Mouse (Mus musculus): ENCODE data around the gene Gpr15. TPM values are rescaled to one million over a fixed set of nuclear protein-coding genes. Genes with fewer than 3 reads are reported as not detected.

Gpr15 gene
- total and polyA plus RNA-seq, 2 experiments from 2014 or later, result 0.14 TPM; not detected in 1

- no peak for TF ChIP-seq CTCF (IDR thresholded peaks at IDR 0.05; ENCODE audit: low read depth)
- no peak for ATAC-seq
- no peak for DNase-seq
These were observed 16.4 kb downstream of the Gpr15 start for GRCm38 (mm10) chr16:58702329-58702932.

GRCm38 (mm10) chr16:58701779-58702178 is 17.1 kb downstream of the Gpr15 start:
- 65% methylated on average over 6 of the region's 6 CpGs for WGBS
- Histone ChIP-seq H3K4me1 (ENCODE audit: insufficient read depth) (no peaks in the 10 kb centered on the region), H3K36me3 (ENCODE audit: insufficient read depth) (no peaks in the 10 kb centered on the region), H3K9ac (no peak overlapping the region), H3K4me3 (ENCODE audit: low read depth, low read length) (no peak overlapping the region), H3K9me3 (ENCODE audit: low read length) (no peaks in the 10 kb centered on the region), H3K27me3 (ENCODE audit: insufficient read depth, low read length) (no peaks in the 10 kb centered on the region), H3K4me2 (ENCODE audit: low read depth) (no peak overlapping the region), H3K27ac (ENCODE audit: low read depth, low read length) (no peak overlapping the region)
- TF ChIP-seq CTCF (IDR thresholded peaks at IDR 0.05; ENCODE audit: low read depth), result no peak
- DNase-seq, result no peak
- ATAC-seq, result no peak

More at GRCm38 (mm10) chr16:58702329-58702932, 16.4 kb downstream of the Gpr15 start:
- Histone ChIP-seq H3K4me2 (ENCODE audit: low read depth) (no peak overlapping the region), H3K4me3 (ENCODE audit: low read depth, low read length) (no peak overlapping the region), H3K27ac (ENCODE audit: low read depth, low read length) (no peak overlapping the region), H3K4me1 (ENCODE audit: insufficient read depth) (no peaks in the 10 kb centered on the region), H3K36me3 (ENCODE audit: insufficient read depth) (no peaks in the 10 kb centered on the region), H3K9ac (no peak overlapping the region), H3K27me3 (ENCODE audit: insufficient read depth, low read length) (no peaks in the 10 kb centered on the region), H3K9me3 (ENCODE audit: low read length) (no peaks in the 10 kb centered on the region)
- WGBS, result 85% methylated on average over 10 of the region's 10 CpGs

- WGBS, result 83% methylated on average over 12 of the region's 12 CpGs
- ATAC-seq (no peak), DNase-seq (no peak)
- Histone ChIP-seq H3K4me1 (ENCODE audit: insufficient read depth) (no peaks in the 10 kb centered on the region), H3K36me3 (ENCODE audit: insufficient read depth) (no peaks in the 10 kb centered on the region), H3K9ac (no peak overlapping the region), H3K27ac (ENCODE audit: low read depth, low read length) (no peak overlapping the region), H3K9me3 (ENCODE audit: low read length) (no peaks in the 10 kb centered on the region), H3K4me3 (ENCODE audit: low read depth, low read length) (no peak overlapping the region), H3K4me2 (ENCODE audit: low read depth) (no peak overlapping the region), H3K27me3 (ENCODE audit: insufficient read depth, low read length) (no peaks in the 10 kb centered on the region)
- TF ChIP-seq CTCF (IDR thresholded peaks at IDR 0.05; ENCODE audit: low read depth), result no peak
These were observed 17.9 kb downstream of the Gpr15 start for GRCm38 (mm10) chr16:58700816-58701424.

- DNase-seq (no peak), ATAC-seq (no peak)
- Histone ChIP-seq H3K36me3 (ENCODE audit: insufficient read depth) (no peaks in the 10 kb centered on the region), H3K4me2 (ENCODE audit: low read depth) (no peak overlapping the region), H3K4me3 (ENCODE audit: low read depth, low read length) (no peak overlapping the region), H3K9me3 (ENCODE audit: low read length) (no peaks in the 10 kb centered on the region), H3K4me1 (ENCODE audit: insufficient read depth) (no peaks in the 10 kb centered on the region), H3K27me3 (ENCODE audit: insufficient read depth, low read length) (no peaks in the 10 kb centered on the region), H3K27ac (ENCODE audit: low read depth, low read length) (no peak overlapping the region), H3K9ac (no peak overlapping the region)
- WGBS, result 88% methylated on average over 6 of the region's 6 CpGs
- no peak for TF ChIP-seq CTCF (IDR thresholded peaks at IDR 0.05; ENCODE audit: low read depth)
These were observed 18.7 kb downstream of the Gpr15 start for GRCm38 (mm10) chr16:58700174-58700573.

- 100% methylated on average over 1 of the region's 1 CpGs for WGBS
- no peak for TF ChIP-seq CTCF (IDR thresholded peaks at IDR 0.05; ENCODE audit: low read depth)
- H3K4me3 ChIP-seq (ENCODE audit: low read depth, low read length), result no peak overlapping the region
- H3K27me3 ChIP-seq (ENCODE audit: insufficient read depth, low read length), result no peaks in the 10 kb centered on the region
- H3K9me3 ChIP-seq (ENCODE audit: low read length), result no peaks in the 10 kb centered on the region
- ATAC-seq, result no peak
- H3K9ac ChIP-seq, result no peak overlapping the region
- no peaks in the 10 kb centered on the region for H3K4me1 ChIP-seq (ENCODE audit: insufficient read depth)
- H3K36me3 ChIP-seq (ENCODE audit: insufficient read depth), result no peaks in the 10 kb centered on the region
- no peak overlapping the region for H3K27ac ChIP-seq (ENCODE audit: low read depth, low read length)
- no peak overlapping the region for H3K4me2 ChIP-seq (ENCODE audit: low read depth)
- no peak for DNase-seq
These were observed 21.6 kb downstream of the Gpr15 start for GRCm38 (mm10) chr16:58697261-58697660.

GRCm38 (mm10) chr16:58696796-58697195 is 22.1 kb downstream of the Gpr15 start:
- TF ChIP-seq CTCF (IDR thresholded peaks at IDR 0.05; ENCODE audit: low read depth), result no peak
- Histone ChIP-seq H3K27me3 (ENCODE audit: insufficient read depth, low read length) (no peaks in the 10 kb centered on the region), H3K9ac (no peak overlapping the region), H3K27ac (ENCODE audit: low read depth, low read length) (no peak overlapping the region), H3K4me3 (ENCODE audit: low read depth, low read length) (no peak overlapping the region), H3K4me2 (ENCODE audit: low read depth) (no peak overlapping the region), H3K36me3 (ENCODE audit: insufficient read depth) (no peaks in the 10 kb centered on the region), H3K4me1 (ENCODE audit: insufficient read depth) (no peaks in the 10 kb centered on the region), H3K9me3 (ENCODE audit: low read length) (no peaks in the 10 kb centered on the region)
- DNase-seq, result no peak
- WGBS, result 87% methylated on average over 3 of the region's 3 CpGs
- no peak for ATAC-seq

- 89% methylated on average over 5 of the region's 5 CpGs for WGBS
- Histone ChIP-seq H3K27ac (ENCODE audit: low read depth, low read length) (no peak overlapping the region), H3K4me2 (ENCODE audit: low read depth) (no peak overlapping the region), H3K27me3 (ENCODE audit: insufficient read depth, low read length) (no peaks in the 10 kb centered on the region), H3K9ac (no peak overlapping the region), H3K9me3 (ENCODE audit: low read length) (no peaks in the 10 kb centered on the region), H3K4me1 (ENCODE audit: insufficient read depth) (no peaks in the 10 kb centered on the region), H3K36me3 (ENCODE audit: insufficient read depth) (no peaks in the 10 kb centered on the region), H3K4me3 (ENCODE audit: low read depth, low read length) (no peak overlapping the region)
- no peak for ATAC-seq
- TF ChIP-seq CTCF (IDR thresholded peaks at IDR 0.05; ENCODE audit: low read depth), result no peak
- no peak for DNase-seq
These were observed 24.8 kb downstream of the Gpr15 start for GRCm38 (mm10) chr16:58694091-58694490.
